Mouse (Mus musculus) WW6 (cell line): ENCODE results near the gene Kifc3.

ENCODE experiments used
- DNase-seq: peaks from one replicate; pipeline ENCODE4 v3.0.0-alpha.2; 2013; ENCODE audit warnings: low read depth, low spot score

Kifc3 gene

DNA sequence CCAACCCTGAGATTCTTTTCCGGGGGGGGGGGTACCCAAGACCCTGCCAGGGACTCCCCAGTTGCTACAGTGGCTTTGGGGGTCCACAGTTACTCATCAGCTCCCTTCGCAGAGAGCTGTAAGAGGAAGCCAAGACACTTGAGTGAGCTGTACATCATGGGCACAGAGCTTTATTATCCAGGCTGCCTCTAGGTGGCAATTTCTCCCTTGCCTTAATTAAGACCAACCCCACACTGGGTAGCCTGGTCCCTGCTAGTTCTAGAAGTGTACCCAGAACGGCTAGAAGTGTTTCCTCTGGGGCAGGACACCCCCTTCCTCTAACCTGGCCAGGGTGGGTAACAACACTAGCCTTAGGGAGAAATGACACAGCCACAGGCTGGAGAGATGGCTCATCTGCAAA is 67.4 kb downstream of the Kifc3 start:
- no peak for DNase-seq

GRCm38 (mm10) chr8:95134186-95134585 is 68.4 kb downstream of the Kifc3 start:
- no peak for DNase-seq

- DNase-seq: no peak
These were observed 70.6 kb downstream of the Kifc3 start for GRCm38 (mm10) chr8:95131983-95132382.

DNA sequence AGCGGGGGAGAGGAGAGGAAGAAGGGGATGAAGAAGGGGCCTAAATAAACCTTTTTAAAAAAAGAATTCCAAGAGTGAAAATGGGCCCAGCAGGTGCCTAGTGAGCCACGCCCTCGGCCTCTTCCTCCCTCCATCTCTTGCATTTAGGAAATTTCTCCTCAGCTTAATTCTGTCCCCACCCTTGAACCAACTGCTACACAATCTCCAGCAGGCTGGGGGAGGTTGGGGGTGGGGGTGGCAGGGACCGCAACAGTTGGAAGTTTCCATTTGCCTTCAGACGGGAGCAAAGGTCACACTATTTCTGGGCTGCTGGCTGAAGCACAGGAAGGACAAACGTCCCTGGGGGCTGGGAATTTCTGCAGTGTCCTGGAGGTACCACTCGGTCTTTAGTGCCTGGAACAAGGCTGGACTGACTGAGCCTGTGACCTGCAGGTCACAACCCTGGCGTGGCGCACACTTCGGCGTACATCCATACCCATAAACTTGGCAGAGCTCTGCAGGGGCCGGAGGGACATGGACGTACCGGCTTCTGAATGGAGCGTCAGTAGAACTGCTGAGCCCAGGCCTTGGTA is 71.6 kb downstream of the Kifc3 start:
- DNase-seq: no peak

DNA sequence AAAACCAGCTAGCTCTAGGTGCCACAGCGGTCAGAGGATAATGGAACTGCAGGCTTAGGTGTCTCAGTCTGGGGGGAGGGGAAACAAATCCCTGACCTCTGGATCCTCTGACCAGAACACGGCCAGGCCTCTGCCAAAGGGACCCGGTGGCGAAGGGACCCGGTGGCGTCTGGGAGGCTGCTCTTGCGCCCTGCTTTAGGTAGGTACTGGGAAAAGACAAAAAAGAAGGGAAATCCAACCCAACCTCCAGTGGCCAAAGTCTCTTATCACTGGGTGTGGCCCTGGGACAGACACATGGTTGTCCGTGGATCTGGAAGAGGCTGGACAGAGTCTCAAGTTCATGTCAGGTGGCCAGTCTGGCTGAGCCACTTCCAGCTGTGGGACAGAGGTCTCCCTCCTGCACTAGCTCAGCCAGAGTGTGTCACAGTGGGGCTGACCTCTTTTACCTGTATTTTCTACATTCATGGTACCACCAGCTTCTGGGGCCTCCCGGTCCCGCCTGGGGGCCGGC is 73.8 kb downstream of the Kifc3 start:
- DNase-seq: no peak

DNA sequence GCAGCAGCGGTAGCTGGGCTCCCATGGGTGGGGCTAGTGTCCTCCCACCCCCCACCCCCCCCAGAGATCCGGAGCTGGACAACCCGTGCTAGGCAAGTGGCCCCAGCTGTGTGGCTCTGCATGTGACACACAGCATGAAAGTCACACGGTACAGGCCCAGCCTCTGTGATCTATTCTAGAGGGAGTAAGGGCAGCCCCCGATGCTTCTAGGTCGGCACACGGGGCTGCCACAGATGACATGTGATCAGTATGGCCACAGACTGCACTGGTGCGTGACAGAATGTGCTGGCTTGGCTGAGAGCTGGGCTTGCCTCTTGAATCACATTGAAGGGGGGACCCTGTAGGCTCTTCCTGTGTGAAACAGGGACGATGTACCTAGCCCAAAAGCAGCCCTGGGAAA is 75.0 kb downstream of the Kifc3 start:
- no peak for DNase-seq

DNA sequence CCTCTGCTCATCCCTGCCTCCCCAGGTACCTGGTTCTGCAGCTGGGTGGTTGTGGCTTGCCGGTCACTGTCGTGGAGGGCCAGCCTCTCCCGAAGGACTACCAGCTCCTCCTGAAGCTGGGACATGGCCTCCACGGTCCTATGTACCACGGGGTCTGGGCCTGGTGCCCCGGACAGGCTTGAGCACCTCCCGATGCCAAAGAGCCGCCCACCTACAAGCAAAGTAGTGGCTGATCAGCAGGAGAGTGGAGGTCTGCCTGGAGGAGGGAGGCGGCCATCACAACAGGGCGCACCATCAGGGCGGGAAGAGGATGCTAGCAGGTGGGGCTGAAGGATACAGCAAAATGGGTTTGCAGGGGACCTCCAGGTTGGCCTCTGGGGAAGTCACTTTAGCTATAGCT is 76.1 kb downstream of the Kifc3 start:
- DNase-seq: no peak

GRCm38 (mm10) chr8:95123455-95123854 is 79.2 kb downstream of the Kifc3 start:
- DNase-seq: no peak

DNA sequence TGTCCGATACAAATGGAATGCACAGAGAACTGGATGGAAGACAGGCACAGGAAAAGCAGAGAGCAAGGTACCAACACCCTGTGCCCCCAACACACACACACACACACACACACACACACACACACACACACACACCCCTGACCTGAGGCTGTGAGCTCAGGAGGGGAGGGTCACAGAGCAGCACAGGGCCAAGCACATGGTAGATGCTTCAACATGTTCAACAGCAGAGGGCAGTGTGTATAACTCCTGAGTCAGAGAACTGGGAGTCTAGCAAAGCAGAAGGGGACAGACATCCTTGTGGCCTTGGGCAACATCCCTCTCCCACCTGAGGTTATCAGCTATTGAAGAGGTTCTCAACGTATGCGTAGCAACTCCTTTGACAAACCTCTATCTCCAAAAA is 88.9 kb downstream of the Kifc3 start:
- no peak for DNase-seq

GRCm38 (mm10) chr8:95113108-95113507 is 89.5 kb downstream of the Kifc3 start:
- DNase-seq: no peak

DNA sequence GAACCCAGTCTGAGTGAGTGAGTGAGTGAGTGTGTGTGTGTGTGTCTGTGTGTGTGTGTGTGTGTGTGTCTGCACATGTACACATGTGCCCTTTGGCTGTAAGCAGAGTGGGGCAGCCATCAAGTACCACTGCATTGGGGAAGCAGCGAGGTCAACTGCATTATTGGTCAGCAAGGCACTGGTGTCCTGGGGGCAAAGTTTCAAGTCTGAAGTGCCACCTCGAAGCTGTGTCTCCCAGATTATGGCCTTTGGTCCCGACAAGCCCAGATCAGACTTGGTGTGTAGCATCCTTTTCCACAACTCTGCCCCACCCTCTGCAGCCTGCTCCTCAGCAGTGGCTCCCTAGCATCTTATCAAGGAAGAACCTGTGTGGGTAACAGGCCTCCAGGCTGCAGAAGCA is 90.0 kb downstream of the Kifc3 start:
- no peak for DNase-seq

DNA sequence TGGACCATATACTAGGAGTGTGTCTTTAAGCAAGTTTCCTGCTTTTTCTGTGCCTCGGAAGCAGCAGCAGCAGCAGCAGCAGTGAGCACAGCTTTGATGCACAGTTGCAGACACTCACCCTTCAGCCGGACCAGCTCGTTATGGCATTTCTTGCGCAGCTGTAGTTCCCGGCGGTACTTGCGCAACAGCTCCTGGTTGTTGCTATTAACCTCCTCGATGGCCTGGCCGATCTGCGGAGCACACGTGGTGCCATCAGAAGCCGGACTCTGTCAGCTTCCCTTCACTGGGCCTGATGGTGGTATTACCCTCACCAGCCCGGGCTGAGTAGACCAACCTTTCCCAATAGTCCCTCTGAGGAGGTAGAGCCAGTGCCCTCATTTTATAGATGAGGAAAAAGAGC is 95.3 kb downstream of the Kifc3 start:
- DNase-seq: no peak

DNA sequence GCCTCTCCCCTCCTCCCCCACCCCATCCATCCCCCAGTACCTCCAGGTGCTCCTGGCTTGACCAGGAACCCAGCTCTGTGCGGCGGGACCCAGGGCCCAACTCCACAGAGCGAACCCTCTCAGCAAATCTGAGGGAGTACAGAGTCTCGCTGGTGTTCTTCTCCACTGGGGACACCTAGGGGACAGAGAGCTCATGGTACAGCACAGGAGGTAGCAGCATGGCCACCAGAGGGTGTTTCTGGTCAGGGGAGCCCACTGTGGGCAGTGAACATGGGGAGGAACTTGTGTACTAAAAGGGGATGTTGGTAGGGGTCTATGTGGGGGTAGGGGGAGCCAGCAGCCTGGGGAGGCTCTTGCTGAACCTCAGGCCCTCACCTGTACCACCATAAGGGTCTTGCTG is 100.6 kb downstream of the Kifc3 start:
- no peak for DNase-seq

DNA sequence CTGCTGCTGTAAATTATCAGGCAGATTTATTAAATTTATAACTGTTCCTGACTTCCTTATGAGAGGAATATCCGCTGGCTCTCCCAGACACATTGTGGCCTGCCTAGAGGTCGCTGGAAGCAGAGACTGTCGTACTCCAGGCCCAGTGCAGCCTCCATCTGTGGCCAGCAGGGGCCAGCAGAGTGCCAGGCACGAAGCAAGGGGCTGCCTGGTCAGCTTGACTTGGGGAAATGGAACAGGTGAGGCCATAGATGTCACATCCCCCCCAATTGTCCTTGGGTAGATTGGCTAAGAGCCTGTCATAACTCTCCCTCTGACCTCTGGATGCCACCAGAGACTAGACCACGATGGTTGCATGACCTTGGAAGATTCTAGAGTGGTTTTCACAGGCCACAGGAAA is 103.6 kb downstream of the Kifc3 start:
- DNase-seq: no peak

DNA sequence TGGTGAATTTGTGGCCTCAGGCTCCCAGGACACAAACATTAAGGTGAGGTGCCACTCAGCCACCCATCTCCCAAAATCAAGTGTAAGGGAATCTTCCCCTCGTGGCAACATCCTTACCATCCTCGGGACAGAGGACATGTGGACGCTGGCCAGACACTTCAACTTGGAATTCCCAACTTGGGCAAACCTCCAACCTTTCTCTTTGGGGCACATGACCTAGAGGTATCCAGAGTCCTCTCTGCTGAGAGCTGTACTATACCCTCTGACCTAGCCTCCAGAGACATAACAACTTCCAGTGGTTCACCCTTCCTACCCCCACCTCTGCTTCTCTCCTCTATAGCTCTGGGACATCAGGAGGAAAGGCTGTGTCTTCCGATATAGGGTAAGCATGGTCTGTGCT is 109.0 kb downstream of the Kifc3 start:
- DNase-seq: no peak

GRCm38 (mm10) chr8:95085432-95086141 is 117.0 kb downstream of the Kifc3 start:
- DNase-seq: no peak

DNA sequence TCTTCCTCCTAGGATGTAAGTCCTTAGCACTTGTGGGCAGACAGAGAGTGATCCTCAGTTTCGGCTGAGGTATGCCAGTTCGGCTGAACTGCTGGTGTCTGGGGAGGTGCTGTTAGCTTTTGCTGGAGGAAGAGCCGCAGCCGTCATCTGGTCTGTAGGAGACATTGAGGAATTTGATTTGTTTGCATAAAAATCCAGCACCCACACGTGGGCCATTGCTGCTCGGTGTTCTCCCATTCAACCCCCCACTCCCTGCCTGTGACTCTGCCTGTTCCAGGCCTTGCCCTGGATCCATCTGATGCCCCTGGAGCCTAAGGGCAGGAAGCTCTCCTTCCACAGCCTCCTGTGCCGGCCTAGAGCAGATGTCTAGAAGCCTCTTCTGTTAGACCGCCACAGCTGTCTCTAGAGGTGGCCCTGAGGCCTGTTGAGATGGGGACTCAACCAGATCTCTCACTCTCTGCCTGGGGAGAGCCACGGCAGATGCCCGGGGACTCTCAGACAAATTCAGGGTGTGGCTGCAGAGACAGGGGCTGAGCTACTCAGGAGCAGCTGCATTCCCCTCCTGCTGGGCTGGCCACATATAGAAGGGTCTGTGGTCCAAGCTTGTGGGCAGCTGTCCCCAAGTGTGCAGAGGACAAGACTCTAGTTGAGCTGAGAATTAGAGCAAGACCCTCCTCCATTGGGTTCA is 117.7 kb downstream of the Kifc3 start:
- DNase-seq: no peak

DNA sequence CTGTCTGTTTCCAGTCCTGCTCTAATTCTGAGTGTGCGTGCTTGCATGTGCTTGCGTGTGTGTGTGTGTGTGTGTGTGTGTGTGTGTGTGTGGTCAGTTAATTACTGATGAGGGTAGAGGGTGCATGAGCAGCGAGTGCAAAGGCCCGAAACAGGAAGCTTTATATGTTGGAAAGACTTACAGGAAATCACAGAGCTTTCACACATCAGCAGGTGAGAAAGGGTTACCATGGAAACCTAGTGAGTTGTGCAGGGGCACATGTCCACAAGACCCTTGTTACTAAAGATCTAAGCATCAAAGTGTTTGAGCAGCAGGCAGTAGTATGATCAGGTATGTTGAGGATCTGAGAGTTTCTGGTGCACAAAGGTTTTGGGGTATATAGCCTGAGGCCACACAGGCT is 118.4 kb downstream of the Kifc3 start:
- DNase-seq: no peak

DNA sequence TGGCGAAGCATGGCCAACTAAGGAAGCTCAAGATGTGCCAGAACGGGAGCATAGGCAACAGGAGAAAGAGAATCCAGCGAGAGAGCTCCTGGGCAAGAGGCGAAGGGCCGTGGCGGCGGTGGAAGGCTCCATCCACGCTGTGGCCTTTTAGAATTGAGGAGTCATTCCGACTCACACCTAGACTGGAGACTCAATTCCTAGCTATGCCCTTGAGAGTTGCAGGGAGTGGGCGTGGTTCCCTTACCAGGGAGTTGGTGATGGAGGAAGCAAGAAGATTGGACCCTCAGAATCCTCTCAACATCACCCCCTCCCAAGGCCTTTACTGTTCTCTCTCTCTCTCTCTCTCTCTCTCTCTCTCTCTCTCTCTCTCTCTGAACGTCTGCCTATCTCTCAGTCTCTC is 121.0 kb downstream of the Kifc3 start:
- DNase-seq: no peak

GRCm38 (mm10) chr8:95080381-95081341 is 122.0 kb downstream of the Kifc3 start, which contains the start of gene Katnb1:
Gene Katnb1 (plus strand): TSS chr8:95081186.
- DNase-seq: peak; percentile 100

DNA sequence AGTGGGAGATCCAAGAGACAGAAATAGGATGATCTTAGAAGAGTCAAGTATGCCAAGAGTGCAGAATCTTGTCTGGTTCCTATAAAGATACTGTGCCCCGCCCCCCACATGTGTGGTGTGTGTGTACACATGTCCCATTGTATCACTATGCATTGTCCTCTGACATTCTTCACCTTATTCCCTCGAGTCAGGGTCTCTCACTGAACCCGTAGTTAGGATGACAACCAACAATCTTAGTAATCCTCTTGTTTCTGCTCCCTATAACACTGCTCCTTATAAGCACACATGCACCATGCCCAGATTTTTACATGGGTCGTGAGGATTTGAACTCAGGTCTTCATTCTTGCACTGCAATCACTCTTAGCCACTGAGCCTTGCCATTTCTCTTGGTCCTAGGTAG is 123.3 kb downstream of the Kifc3 start:
- DNase-seq: no peak

DNA sequence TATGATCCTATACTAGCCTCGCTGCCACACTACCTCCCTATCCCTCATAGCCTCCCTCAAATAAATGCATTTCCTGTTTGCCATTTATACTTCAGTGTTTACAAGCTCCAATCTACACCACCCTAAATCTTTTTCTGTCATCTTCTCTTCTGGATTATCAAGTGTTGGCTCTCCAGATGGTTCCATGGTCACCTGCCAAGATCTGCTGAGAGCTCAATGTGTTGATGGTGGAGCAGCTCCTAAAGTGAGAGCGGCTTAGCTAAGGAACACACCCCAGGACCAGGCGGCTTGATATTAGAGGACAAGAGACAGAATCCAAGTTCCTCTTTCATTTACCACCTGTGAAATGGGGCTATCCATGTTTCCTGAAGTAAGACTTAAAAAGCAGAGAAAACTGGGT is 124.6 kb downstream of the Kifc3 start:
- DNase-seq: no peak
